Mouse (Mus musculus): ENCODE data around the gene Gipc3.

DNA sequence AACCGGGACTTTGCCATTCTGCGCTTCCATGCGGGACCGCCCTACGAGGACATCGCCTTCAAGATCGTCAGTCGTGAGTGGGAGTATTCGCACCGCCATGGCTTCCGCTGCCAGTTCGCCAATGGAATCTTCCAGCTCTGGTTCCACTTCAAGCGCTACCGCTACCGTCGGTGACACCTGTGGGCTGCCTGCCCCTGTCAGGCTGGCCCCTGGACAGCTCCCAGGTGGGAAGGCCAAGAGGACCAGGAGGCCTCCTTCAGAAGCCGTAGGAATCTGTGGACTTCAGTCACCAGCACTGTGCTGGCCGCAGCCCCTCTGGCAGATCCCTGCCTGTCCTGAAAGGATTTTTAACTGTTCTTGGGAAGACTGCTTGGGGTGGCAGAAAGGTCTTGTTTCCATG lies 17.3 kb downstream of the Gipc3 start:
- no peak for TF ChIP-seq CTCF (conservative IDR thresholded peaks at IDR 0.05 in 1 of 2, IDR thresholded peaks at IDR 0.05 in 1 of 2; ENCODE audit: low read depth in 2 of 2, low read length in 2 of 2)
- no peak for TF ChIP-seq EP300 (IDR thresholded peaks at IDR 0.05; ENCODE audit: low read length)
- no peak for TF ChIP-seq NELFE (IDR thresholded peaks at IDR 0.05; ENCODE audit: low read depth, low read length)
- no peak for TF ChIP-seq POLR2A (IDR thresholded peaks at IDR 0.05; ENCODE audit: low read depth, low read length)
- no peak for TF ChIP-seq ZKSCAN1 (IDR thresholded peaks at IDR 0.05; ENCODE audit: borderline replicate concordance, low read depth, low read length)
